Mouse (Mus musculus) gonadal fat pad, adult 2 months (tissue): ENCODE data around the gene Sept9. TPM values are rescaled to one million over a fixed set of nuclear protein-coding genes. Genes with fewer than 3 reads are reported as not detected.

ENCODE experiments used
- DNase-seq: peaks from one replicate; pipeline ENCODE4 v3.0.0-alpha.2; 2012; ENCODE audit warnings: low read depth
- polyA plus RNA-seq: library from polyadenylated mRNA; depleted of rRNA; stranded (reverse); fragments of >200 nt; gene quantifications from 2 replicates; pipeline ENCODE4 v1.2.3, GENCODE M21; 2012

Sept9 gene
- polyA plus RNA-seq, 1 experiment = 35.4 TPM

DNA sequence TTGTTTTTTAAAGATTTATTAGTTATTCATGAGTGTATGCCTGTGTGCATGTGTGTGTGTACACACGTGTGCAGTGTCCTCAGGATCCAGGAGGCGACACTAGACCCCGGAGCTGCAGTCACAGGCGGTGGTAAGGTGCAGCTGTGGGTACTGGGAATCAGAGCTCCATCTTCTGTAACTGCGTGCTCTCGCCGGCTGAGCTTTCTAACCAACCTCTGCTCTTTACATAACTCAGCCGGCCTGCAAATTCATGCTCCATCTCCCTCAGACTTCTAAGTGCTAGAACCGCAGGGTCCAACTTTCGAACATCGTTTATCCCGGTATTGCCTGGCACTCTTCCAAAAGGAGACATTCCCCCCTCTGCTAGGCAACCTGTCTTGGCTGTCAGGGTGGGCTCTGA, 24.0 kb upstream of the Sept9 start:
- no peak for DNase-seq

DNA sequence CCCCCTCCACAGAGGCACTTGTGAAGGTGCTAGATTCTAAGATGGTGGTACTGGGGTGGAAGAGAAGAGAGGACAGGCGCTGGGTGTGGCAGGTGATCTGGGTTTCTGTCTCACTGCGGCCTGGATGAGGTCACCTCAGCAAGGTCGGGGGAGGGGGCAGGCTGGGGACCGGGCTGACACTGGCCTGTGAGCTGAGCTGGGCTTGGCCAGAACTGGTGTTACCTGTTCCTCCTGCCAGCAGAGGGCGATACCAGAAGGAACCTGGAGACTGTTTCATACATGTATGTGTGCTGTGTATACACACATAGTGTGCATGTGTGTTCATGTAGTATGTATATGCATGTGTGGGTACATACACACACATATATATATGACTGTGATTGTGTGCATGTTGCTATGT, 23.2 kb upstream of the Sept9 start:
- no peak for DNase-seq

DNA sequence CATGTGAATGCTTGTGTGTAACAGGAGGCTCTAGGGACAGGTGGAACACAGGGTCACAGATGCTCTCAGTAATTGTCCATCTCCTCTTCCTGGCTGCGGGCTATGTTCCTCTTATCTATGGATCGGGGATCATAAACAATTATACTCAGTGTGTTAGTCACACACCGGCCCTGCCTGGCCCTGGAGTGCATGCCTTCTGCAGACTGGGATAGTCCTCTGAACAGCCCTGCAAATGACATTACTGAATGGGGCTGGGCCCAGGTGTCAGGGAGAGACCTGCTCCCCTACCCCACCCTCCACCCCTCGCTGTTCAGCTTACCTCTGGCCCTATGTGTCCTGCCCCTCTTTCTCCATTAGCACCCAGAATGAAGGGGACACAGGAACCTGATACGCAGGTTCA, 22.6 kb upstream of the Sept9 start:
- DNase-seq = no peak

DNA sequence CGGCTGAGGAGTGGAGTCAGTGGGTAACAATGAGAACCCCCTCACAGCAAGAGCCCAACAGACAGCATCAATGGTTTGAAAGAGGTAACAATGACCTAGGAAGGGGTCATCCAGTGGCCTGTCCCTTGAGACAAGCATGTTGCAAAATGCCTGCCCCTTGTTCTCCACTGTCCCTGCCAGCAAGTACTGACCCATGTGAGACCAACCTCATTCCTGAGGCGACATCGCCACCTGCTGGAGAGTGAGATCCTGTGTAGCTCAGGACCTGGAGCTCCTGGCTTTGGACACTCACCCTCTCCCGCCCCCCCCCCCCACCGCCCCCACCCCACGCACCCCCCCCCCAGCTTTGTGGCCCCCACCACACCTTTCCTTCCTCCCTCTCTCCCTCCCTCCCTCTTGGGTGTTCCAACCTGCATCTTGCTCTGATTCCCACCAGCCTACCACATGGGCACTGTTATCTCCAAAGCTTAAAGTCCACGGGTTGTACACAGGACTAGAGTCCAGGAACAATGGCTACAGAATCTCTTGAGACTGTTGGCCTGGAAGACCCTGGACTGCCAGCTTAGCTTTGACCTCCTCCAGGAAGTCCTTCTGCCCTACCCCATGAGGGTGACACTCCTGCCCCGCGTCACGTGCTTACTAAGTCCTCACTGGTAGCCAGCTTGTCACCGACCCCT, 22.0 kb upstream of the Sept9 start:
- no peak for DNase-seq

DNA sequence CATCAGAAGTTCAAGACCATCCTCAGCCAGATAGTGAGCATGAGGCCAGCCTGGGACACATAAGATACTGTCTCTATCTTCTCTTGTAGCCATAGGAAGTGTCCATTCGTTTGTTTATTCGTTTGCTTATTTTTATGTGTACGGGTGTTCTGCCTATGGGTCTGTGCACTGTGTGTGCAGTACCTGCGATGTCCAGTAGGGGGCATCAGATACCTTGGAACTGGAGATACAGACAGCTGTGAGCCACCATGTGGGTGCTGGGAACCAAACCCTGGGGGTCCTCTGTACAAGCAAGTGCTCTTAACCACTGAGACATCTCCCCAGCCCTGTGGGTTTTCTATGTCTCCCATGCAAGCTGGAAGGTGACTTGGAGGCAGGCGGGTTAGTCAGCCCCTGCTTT, 19.6 kb upstream of the Sept9 start:
- no peak for DNase-seq

DNA sequence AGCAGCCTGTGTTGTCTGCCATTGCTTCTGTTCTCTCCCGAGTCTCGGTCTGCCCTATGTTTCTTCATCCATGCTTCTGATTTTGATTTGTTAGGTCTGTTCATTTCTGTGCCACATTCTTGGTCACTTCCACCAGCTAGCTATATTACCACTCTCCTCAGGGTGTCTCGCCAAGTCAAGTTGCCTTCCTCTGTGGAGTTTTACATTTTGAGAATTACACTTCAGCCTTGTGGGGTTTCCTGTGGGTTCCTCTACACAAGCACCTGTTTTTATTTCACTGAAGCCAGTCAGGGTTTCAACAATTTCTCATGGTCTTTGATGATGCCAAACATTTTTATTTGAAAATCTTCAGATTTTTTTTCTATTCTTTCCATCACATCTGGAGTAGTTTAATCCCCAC, 16.7 kb upstream of the Sept9 start:
- no peak for DNase-seq

DNA sequence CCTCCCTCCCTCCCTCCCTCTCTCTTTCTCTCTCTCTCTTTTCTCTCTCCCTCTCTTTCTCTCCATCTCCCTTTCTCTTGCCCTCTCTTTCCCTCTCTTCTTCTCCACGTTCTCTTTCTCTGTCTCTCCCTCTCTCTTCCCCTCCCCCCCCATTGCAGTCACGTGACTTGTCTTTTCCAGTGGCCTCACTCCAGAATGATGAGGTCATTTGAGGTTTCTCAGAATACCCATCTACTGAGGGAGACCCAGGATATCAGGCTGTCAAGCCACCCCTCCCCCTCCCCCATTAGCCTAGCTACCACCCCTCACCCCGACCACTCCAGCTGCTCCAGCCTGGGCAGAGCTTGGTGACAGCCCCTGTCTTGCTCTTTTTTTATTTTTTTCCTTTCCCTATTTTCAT, 16.2 kb upstream of the Sept9 start:
- no peak for DNase-seq

DNA sequence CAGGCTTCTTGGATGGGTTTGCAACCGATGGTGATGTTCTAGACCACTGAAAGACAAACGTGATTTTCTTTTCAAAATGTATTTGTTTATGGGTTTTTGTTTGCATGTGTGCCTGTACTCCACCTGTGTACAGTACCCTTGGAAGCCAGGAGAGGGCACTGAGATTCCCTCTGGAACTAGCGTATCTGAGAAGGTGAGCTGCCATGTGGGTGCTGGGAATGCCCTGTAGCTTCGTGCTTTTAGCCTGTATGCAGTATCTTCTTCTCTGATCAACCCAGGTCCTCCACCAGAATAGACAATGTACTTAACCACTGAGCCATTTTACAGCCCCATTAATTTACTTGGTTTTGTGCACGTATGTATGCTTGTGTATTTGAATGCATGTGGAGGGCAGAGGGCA, 15.6 kb upstream of the Sept9 start:
- no peak for DNase-seq

DNA sequence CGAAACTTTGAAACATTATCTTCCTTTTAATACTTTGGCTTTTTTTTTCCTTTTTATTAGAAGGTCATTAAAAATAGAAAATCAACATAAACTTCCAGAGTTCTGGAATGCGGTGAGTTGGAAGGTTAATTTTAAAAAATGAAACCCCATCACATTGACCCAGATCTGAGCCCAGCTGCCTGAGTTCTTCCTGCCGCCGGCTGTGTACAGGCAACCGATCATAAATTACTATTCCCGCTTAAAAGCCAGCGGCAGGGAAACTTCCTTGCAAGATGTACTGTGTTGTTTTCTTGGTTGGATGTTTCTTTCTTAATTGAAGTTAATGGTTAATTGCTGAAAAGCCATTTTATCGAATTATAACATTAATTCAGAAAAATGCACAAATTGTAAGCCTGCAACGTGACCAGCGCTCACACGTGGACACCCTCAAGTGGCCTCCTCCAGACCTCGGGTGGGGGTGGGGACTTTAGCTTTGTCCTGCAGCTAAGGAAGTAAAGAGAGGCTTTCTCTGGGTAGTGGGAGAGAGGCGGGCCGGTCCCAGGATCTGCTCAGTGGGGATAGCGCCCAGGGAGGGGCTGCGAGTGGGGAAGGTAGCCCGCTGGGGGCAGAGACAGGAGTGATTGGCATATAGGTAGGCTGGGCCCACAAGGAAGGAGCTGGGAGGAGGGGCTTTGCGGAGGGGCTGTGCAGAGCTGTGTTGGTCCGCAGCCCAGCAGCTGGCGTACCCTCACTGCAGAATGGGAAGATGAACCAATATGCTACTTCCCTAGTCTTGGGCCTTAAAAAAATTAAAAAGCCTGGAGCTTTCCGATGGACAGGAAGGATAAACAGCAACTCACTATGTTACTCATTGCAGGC, 14.2 kb upstream of the Sept9 start:
- DNase-seq = no peak

DNA sequence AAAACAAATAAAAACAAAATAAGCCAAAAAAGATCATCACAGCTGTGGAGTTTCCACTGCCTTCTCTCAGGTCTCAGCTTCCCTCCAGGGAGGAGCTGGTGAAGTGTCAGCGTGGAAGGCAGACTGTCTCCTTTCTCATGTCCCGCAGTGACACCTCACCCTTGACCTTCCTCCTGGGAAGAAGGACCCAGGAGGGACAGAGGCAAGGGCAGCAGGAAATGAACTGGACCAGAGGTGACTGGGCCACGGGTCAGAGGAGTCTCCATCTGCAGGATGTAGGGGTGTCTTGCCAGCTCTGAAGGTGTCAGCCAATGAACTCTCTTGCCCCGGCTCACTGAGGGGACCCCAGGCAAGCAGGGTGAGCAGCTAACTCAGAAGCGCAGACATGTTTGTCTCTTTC, 7.9 kb upstream of the Sept9 start:
- no peak for DNase-seq

DNA sequence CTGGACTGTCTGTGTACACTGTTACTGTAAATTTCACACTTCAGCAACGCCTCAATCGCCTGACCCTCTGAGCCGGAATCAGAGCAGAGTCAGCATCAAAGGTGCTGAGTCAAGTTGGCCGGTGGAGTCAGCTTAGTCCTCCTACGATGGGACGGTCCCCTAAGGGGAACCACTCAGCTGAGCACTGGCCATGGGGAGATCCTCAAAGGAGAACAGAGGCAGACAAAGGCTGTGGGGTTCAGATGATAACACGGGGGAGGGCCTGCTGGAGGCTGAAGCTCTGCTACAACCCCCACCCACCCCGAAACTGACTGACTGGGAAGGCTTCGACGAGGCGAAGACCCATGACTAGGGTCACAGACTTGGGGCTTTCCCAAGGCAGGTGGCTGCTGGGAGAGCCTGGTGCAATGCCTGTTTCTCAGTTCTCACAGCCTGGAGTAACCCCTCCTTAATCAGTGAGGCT, 5.0 kb upstream of the Sept9 start:
- DNase-seq = no peak

DNA sequence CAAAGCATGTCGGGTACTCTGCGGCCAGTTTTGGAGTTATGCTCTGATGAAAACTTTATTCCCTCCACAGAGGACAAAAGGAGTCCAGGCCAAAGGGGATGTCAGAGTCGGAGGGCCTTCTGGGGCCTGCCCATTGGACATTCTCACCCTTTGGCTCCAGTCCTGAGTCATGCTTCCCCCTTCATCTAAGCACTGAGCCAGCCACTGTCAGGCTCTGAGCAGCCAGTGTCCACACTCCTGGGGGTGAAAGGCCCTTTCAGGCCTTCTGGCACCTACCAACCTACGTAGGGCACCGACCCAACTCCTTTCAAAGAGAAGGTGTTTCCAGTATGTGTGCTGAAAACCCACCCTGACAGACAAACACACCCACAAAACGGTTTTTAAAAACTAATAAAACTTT, 3.8 kb upstream of the Sept9 start:
- no peak for DNase-seq

DNA sequence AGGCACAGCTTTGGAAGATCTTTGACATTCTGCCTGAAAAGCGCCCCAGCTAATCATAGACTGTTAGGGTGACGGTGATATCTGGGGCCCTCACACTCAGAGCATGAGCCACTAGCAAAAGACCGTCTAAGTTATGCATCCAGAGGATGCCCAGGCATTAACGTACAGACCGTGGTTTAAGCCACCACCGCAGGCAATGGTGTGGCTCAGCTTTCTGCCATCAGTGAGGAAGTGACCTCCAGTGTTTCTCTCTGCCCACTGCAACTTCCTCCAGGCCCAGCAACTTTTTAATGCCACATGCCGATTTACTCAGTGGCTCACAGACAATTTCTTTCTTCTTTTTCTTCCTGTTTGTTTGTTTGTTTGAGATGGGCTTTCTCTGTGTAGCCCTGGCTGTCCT, 2.8 kb upstream of the Sept9 start:
- no peak for DNase-seq

DNA sequence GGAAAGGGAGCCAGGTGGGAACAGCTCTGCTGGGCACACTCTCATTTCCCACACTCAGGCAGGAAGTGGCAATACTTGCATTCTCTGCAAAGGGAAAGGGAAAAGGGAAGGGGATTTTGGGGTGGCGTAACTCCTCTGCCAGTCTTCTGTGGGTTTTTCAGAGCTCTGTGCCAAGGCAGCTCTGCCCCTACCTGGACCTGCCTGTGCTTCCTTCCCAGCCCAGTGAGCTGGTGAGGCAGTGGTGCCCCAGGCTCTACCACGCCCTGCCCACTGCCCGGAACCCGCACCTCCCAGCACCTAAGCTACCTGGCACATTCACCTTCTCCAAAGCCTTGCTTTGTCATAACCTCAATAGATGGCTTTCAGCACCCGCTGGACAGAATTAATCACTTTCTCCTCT, 1.3 kb upstream of the Sept9 start:
- DNase-seq = no peak

DNA sequence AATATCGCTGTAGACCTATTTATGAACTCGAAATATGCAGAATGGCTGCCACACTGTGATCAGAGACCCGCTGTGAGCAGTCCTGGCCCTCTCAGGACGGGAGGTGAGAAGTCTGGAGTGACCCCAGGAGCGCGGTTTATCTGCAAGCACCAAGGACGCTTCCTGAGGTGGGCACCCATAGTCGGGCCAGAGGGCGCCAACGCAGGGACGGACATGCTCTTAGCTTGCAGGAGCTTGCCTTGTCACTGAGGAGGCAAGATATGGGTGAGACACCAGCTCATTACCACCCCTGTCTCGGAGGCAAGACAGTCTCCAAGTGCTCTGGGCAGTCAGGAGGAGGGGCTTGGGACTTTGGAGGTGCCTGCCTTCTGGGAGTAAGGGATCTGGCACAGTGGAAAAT, 2.4 kb downstream of the Sept9 start:
- no peak for DNase-seq

DNA sequence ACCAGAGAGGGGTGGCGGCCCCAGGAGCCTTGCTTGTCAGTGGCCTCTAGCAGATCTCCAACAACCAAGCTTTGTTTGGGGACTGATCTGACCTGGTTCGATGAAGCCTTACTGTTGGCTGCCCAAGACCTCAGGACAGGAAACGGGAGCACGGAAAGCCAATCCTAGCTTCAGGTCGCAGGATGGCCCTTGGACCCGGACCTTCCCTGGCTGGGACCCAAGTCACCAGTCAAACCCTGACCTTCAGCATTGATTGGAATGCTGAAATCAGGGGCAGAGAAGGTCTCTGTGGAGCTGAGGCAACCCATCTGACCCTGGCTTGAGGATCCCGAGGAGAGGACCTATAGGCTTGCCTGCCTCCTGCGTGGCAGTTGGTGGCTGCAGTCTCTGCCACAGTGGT, 5.1 kb downstream of the Sept9 start:
- no peak for DNase-seq

DNA sequence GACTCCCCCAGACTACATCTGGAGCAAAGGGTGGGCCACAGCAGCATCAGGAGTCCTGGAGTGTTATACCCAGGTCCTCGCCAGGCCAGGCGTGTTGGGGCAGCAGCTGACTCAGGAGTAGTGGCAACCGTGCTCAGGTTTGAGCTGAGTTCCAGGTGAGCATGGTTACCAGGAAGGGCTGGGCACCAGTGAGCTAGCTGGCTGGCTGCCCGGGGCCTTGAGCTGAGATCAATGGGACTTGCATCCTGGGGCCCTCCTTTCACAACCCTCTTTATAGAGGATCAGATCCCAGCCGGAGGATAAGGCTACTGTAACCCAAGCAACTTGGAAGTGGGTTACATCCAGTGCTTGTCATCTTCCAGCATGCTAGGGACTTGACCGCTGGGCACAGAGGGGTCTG, 5.6 kb downstream of the Sept9 start:
- DNase-seq = peak; percentile 85

DNA sequence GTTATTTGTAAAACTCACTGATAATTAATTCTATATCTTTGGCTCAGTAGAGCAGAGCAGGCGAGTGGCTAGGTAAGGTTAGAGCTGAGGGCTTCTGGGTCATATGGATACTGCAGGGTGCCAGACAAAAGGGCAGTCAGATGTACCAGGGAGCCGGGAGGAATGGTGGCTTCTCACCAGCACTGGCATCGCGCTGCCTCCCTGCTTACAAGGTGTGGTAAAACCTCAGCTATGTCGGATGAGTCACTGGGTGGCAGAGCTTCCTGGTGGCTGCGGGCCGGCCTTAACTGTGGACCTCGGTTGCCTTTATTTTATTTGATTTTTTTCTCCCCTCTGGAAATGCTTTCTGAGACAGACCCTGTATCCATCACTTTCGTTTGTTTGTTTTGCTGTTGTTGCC, 6.0 kb downstream of the Sept9 start:
- DNase-seq = no peak

DNA sequence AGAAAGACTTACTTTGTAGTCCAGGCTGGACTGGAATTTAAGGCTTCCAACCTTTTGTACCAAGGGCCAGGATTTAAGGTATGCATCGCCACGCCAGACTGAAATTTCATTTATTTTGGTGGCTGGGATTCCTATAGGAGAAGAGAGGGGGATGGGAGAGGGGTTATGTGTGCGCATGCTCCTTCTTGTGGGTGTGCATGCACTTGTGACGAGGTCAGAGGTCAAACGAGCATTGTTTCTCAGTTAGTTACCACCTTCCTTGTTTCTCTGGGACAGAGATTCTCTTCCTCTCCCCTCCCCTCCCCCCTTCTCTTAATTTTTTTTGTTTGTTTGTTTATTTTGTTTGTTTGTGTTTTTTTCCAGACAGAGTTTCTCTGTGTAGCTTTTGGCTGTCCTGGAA, 8.0 kb downstream of the Sept9 start:
- no peak for DNase-seq

DNA sequence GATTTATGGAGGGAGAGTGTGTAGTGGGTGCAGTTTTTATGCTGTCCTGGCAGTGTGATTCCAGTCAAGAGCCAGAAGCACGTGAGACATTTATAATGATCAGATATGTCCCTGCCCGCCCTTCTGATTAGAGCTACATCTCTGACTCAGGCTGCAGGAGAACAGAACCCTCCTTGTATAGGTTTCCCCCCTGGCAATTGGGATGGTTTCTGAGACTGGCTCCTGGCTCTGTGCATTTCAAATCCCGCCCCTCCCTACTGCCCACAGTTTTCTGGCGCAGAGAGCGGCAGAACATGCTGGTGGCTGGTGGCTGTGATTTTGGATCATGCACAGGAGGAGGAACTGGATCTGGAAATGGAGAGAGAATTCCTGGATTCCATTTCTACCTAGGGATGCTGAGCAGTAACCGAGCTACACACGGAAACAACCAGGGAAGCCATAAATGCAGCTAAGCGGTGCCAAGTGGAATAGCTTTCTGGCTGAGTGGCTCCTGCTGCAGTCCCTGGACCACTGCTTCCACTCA, 8.8 kb downstream of the Sept9 start:
- peak; percentile 67 for DNase-seq

DNA sequence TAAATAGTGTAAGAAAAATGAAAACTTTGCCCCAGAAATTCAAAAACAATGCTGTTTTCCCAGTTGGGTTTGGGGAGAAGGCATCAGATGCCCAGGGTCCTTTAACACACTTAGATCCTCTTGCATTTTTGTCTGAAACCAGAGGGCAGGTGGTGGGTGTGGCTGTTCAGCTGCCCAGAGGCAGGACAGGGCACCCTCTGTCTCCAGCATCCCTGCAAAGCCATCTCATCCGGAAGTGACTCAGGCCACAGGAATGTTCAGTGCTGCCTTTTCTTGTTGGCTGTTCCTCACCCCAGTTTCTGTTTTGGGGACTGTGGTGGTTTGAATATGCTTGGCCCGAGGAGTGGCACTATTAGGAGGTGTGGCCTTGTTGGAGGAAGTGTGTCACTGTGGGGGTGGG, 17.3 kb downstream of the Sept9 start:
- DNase-seq = no peak

DNA sequence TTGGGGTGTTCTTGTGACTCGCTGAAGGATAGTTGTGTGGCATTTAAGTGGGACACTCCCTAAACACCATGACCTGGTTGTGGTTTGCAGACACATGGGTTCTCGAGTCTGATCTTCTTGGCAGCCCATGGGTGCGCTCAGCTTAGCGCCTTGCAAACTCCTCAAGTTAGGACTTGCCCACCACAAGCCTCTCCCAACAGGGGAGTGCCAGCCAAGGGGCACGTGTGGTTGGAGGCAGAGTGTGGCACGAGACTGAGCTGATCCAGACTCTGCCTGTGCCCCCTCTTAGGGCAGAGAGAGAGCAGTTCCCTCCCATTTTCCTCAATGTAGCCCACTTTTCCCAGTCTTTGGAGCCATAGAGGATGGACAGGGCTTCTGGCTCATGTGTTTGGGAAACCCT, 18.6 kb downstream of the Sept9 start:
- peak; percentile 55 for DNase-seq

DNA sequence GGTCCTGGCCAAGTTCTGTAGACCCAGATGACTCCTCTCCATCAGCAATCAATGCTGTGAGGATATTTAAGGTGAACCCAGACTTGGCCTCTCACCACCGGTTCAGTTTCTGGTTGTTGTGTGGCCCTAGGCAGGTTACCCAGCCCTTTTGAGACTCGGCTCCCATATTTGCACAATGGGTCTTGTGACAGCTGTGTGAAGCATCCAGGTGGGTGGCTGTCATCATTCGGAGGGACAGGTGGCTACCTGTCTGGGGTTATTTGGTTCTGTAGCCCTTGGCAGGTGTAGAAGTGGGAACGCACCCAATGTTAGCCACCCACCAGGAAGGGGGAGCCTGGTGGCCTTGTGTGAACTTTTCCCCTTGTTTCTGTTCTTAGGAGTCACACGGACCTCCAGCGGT, 19.0 kb downstream of the Sept9 start:
- peak; percentile 75 for DNase-seq
